Mouse (Mus musculus) small intestine, adult 2 months (tissue): ENCODE data around the gene Shisa2.

Experiments
- CTCF ChIP-seq: fragments of 200-500 bp; IDR thresholded peaks from 2 replicates; pipeline ENCODE4 v1.5.1; 2012; ENCODE audit warnings: low read depth, mild to moderate bottlenecking, control low read depth, inconsistent platforms, low read length, moderate library complexity, mixed read lengths; ENCODE audit not compliant: insufficient replicate concordance, insufficient read length; ENCODE audit errors: extremely low read depth
- POLR2A ChIP-seq: fragments of 200-500 bp; IDR thresholded peaks from 2 replicates; pipeline ENCODE4 v1.6.1; 2012; ENCODE audit warnings: low read depth, mild to moderate bottlenecking, control low read depth, inconsistent platforms, low read length, moderate library complexity

GRCm38 (mm10) chr14:59592593-59592992 lies 32.5 kb upstream of the Shisa2 start:
- no peak for TF ChIP-seq POLR2A
- TF ChIP-seq CTCF, result no peak
